Mouse (Mus musculus) embryonic facial prominence, embryonic 12.5 days (tissue): ENCODE results near the gene Tpcn1. TPM values are rescaled to one million over a fixed set of nuclear protein-coding genes. Genes with fewer than 3 reads are reported as not detected.
A peak's percentile ranks its signal among the peaks of the same experiment; 100 is the strongest.

Source experiments
- ATAC-seq: fragments of 200-750 bp; cut with Nextera tagmentation; 2 replicates; pipeline ENCODE4 v1.8.0; 2017; ENCODE audit not compliant: insufficient number of reproducible peaks, insufficient read depth, low FRiP score, low TSS enrichment
- H3K27ac ChIP-seq: fragments of 300-500 bp; sonication (generic); 2 replicates; pipeline ENCODE4 v1.5.1; 2016; ENCODE audit warnings: mild to moderate bottlenecking
- H3K27me3 ChIP-seq: fragments of 300-500 bp; sonication (generic); 2 replicates; pipeline ENCODE4 v1.6.1; 2016; ENCODE audit warnings: mild to moderate bottlenecking, moderate library complexity
- H3K36me3 ChIP-seq: fragments of 300-500 bp; sonication (generic); 2 replicates; pipeline ENCODE4 v1.6.1; 2016; ENCODE audit warnings: mild to moderate bottlenecking
- H3K4me1 ChIP-seq: fragments of 300-500 bp; sonication (generic); 2 replicates; pipeline ENCODE4 v1.6.1; 2016
- H3K4me2 ChIP-seq: fragments of 300-500 bp; sonication (generic); replicated peaks from 2 replicates; pipeline ENCODE4 v1.6.1; 2016; ENCODE audit warnings: mild to moderate bottlenecking, moderate library complexity
- H3K4me3 ChIP-seq: fragments of 300-500 bp; sonication (generic); 2 replicates; pipeline ENCODE4 v1.5.1; 2016; ENCODE audit warnings: mild to moderate bottlenecking
- H3K9ac ChIP-seq: fragments of 300-500 bp; sonication (generic); 2 replicates; pipeline ENCODE4 v1.6.1; 2016; ENCODE audit warnings: mild to moderate bottlenecking, moderate library complexity
- H3K9me3 ChIP-seq: fragments of 300-500 bp; sonication (generic); 2 replicates; pipeline ENCODE4 v1.6.1; 2016; ENCODE audit warnings: mild to moderate bottlenecking, moderate library complexity
- WGBS: fragments of 180-500 bp; shearing (Covaris S2); methylation state at CpG from one replicate; pipeline ENCODE4 v1.1.7; 2016; 5-methylcytosine and 5-hydroxymethylcytosine counted together
- polyA plus RNA-seq: library from polyadenylated mRNA; unstranded; fragments of >200 nt; fragmentation: Nextera tagmentation; extraction: Ambion mirVana; gene quantifications from 2 replicates; pipeline ENCODE4 v1.2.1, GENCODE M21; 2016

Gene Tpcn1
- polyA plus RNA-seq, 1 experiment from 2014 or later: 17.4 TPM

GRCm38 (mm10) chr5:120621846-120622197 is 33.3 kb upstream of the Tpcn1 start:
- no peak for ATAC-seq
- WGBS: 90% methylated on average over 10 of the region's 10 CpGs
- no peaks in the 10 kb centered on the region for H3K9me3 ChIP-seq
- H3K4me1 ChIP-seq: peaks cover 4% of the 10 kb centered on the region; the same call in 1 of the 2 replicates
- H3K4me3 ChIP-seq: no peak overlapping the region
- no peaks in the 10 kb centered on the region for H3K27me3 ChIP-seq
- no peak overlapping the region for H3K9ac ChIP-seq
- peaks cover 98% of the 10 kb centered on the region for H3K36me3 ChIP-seq
- no peak overlapping the region for H3K27ac ChIP-seq
- H3K4me2 ChIP-seq: no peak overlapping the region

- no peak for ATAC-seq
- peaks cover 96% of the 10 kb centered on the region for H3K36me3 ChIP-seq
- no peak overlapping the region for H3K9ac ChIP-seq
- WGBS: 93% methylated on average over 23 of the region's 23 CpGs
- H3K4me3 ChIP-seq: no peak overlapping the region
- no peak overlapping the region for H3K4me2 ChIP-seq
- no peaks in the 10 kb centered on the region for H3K27me3 ChIP-seq
- no peaks in the 10 kb centered on the region for H3K9me3 ChIP-seq
- no peak overlapping the region for H3K27ac ChIP-seq
- H3K4me1 ChIP-seq: peaks cover 4% of the 10 kb centered on the region; the same call in 1 of the 2 replicates
Observed at GRCm38 (mm10) chr5:120621078-120621765, 32.7 kb upstream of the Tpcn1 start.

- Histone ChIP-seq H3K27me3 (no peaks in the 10 kb centered on the region), H3K36me3 (peaks cover 96% of the 10 kb centered on the region), H3K9me3 (no peaks in the 10 kb centered on the region), H3K27ac (no peak overlapping the region), H3K9ac (no peak overlapping the region), H3K4me3 (no peak overlapping the region), H3K4me2 (no peak overlapping the region), H3K4me1 (peaks cover 4% of the 10 kb centered on the region; the same call in 1 of the 2 replicates)
- 73% methylated on average over 18 of the region's 18 CpGs for WGBS
- no peak for ATAC-seq
Observed at GRCm38 (mm10) chr5:120620375-120621077, 32.1 kb upstream of the Tpcn1 start.

GRCm38 (mm10) chr5:120619201-120619600 is 30.7 kb upstream of the Tpcn1 start:
- H3K36me3 ChIP-seq: peaks cover 89% of the 10 kb centered on the region
- no peaks in the 10 kb centered on the region for H3K27me3 ChIP-seq
- H3K9me3 ChIP-seq: no peaks in the 10 kb centered on the region
- ATAC-seq: no peak
- H3K4me3 ChIP-seq: no peak overlapping the region
- WGBS: 22% methylated on average over 5 of the region's 5 CpGs
- H3K4me2 ChIP-seq: no peak overlapping the region
- no peak overlapping the region for H3K9ac ChIP-seq
- H3K27ac ChIP-seq: no peak overlapping the region
- H3K4me1 ChIP-seq: peaks cover 4% of the 10 kb centered on the region; the same call in 1 of the 2 replicates

DNA sequence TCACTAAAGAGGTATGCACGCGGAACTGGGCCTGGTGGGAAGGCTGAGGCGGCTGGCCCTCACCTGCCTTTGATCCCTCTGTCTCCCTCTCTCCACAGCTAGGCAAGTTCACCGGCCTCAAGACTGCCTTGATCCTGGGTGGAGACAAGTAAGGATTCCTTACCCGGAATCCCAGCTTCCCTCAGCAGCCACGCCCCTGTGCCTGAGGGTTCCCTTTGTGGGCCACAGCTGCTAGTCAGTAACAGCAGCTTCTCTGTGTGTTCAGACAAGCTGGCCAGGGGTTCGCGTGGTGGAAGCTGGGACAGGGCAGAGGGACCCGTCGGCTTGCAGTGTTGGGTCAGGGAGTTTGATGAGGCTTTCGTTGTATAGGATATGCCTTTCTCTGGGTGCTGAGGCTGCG is 30.3 kb upstream of the Tpcn1 start:
- H3K27ac ChIP-seq: no peak overlapping the region
- H3K9ac ChIP-seq: no peak overlapping the region
- H3K4me3 ChIP-seq: no peak overlapping the region
- no peak for ATAC-seq
- peaks cover 8% of the 10 kb centered on the region for H3K4me1 ChIP-seq
- H3K9me3 ChIP-seq: no peaks in the 10 kb centered on the region
- H3K36me3 ChIP-seq: peaks cover 85% of the 10 kb centered on the region
- H3K4me2 ChIP-seq: no peak overlapping the region
- WGBS: 81% methylated on average over 12 of the region's 12 CpGs
- H3K27me3 ChIP-seq: no peaks in the 10 kb centered on the region

- Histone ChIP-seq H3K36me3 (peaks cover 59% of the 10 kb centered on the region), H3K4me2 (no peak overlapping the region)
- 95% methylated on average over 4 of the region's 4 CpGs for WGBS
Observed at GRCm38 (mm10) chr5:120615903-120616302, 27.4 kb upstream of the Tpcn1 start.

GRCm38 (mm10) chr5:120612822-120613604 is 24.5 kb upstream of the Tpcn1 start:
- ATAC-seq: peak; percentile 89
- Histone ChIP-seq H3K9me3 (no peaks in the 10 kb centered on the region), H3K27ac (peak overlapping the region; percentile 80), H3K36me3 (peaks cover 43% of the 10 kb centered on the region), H3K4me2 (peak overlapping the region; percentile 93), H3K4me3 (peak overlapping the region; percentile 54), H3K27me3 (no peaks in the 10 kb centered on the region), H3K9ac (peak overlapping the region; percentile 71), H3K4me1 (peaks cover 16% of the 10 kb centered on the region)
- WGBS: under 1% methylated on average over 69 of the region's 69 CpGs

More at GRCm38 (mm10) chr5:120615903-120616302, 27.4 kb upstream of the Tpcn1 start:
- Histone ChIP-seq H3K9ac (no peak overlapping the region), H3K27ac (no peak overlapping the region), H3K27me3 (no peaks in the 10 kb centered on the region), H3K4me1 (peaks cover 15% of the 10 kb centered on the region), H3K9me3 (no peaks in the 10 kb centered on the region), H3K4me3 (no peak overlapping the region)
- ATAC-seq: no peak

- under 1% methylated on average over 22 of the region's 22 CpGs for WGBS
- Histone ChIP-seq H3K27me3 (no peaks in the 10 kb centered on the region), H3K9ac (peak within 1 kb of the TSS; percentile 71), H3K4me2 (peak within 1 kb of the TSS; percentile 93), H3K9me3 (no peaks in the 10 kb centered on the region), H3K27ac (peak within 1 kb of the TSS; percentile 80), H3K4me3 (peak within 1 kb of the TSS; percentile 54), H3K36me3 (peaks cover 37% of the 10 kb centered on the region), H3K4me1 (peaks cover 16% of the 10 kb centered on the region)
- ATAC-seq: peak; percentile 76
Observed at GRCm38 (mm10) chr5:120612442-120612821, 24.0 kb upstream of the Tpcn1 start, which contains the start of the genes Rita1 and Ddx54. TSS of gene Rita1 (minus strand) at chr5:120612589. TSS of gene Ddx54 (plus strand) at chr5:120612739.

DNA sequence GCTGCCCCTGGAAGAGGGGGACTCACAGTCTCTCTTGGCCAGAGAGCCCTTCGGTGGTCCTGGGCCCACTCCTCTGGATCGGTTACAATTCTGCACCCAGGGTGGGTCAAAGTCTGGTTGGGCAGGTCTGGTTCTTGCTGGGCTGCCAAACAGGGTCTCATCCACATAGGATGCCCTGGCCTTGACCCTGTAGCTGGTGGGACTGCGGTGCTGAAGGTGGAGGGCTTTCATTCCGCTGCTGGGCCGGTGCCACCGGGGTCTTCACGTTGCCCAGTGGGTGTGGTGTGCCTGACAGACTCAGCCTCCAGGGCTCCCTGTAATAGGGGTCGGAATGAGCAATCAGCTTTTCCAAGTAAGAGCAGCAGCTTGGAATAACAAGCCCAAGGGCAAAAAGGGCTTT is 22.9 kb upstream of the Tpcn1 start:
- no peak overlapping the region for H3K27ac ChIP-seq
- H3K4me2 ChIP-seq: peak overlapping the region; percentile 71
- no peaks in the 10 kb centered on the region for H3K27me3 ChIP-seq
- WGBS: 48% methylated on average over 8 of the region's 8 CpGs
- H3K4me1 ChIP-seq: peaks cover 16% of the 10 kb centered on the region
- H3K36me3 ChIP-seq: peaks cover 27% of the 10 kb centered on the region
- no peaks in the 10 kb centered on the region for H3K9me3 ChIP-seq
- peak overlapping the region; percentile 66 for H3K9ac ChIP-seq
- H3K4me3 ChIP-seq: peak overlapping the region; percentile 54
- no peak for ATAC-seq

GRCm38 (mm10) chr5:120610906-120611305 is 22.4 kb upstream of the Tpcn1 start:
- Histone ChIP-seq H3K9ac (peak overlapping the region; percentile 66; the same call in 1 of the 2 replicates), H3K4me2 (peak overlapping the region; percentile 71), H3K4me1 (peaks cover 16% of the 10 kb centered on the region), H3K4me3 (no peak overlapping the region; the same call in 1 of the 2 replicates), H3K27me3 (no peaks in the 10 kb centered on the region), H3K27ac (no peak overlapping the region), H3K36me3 (peaks cover 24% of the 10 kb centered on the region), H3K9me3 (no peaks in the 10 kb centered on the region)
- 93% methylated on average over 5 of the region's 5 CpGs for WGBS
- no peak for ATAC-seq

- Histone ChIP-seq H3K27ac (no peak overlapping the region), H3K36me3 (peaks cover 13% of the 10 kb centered on the region; the same call in 1 of the 2 replicates), H3K27me3 (no peaks in the 10 kb centered on the region), H3K4me2 (no peak overlapping the region), H3K4me3 (no peak overlapping the region), H3K9me3 (no peaks in the 10 kb centered on the region), H3K4me1 (peaks cover 21% of the 10 kb centered on the region), H3K9ac (no peak overlapping the region)
- 89% methylated on average over 16 of the region's 16 CpGs for WGBS
- no peak for ATAC-seq
Observed at GRCm38 (mm10) chr5:120609246-120609775, 20.8 kb upstream of the Tpcn1 start.
